Mouse (Mus musculus) heart, embryonic 11.5 days (tissue): ENCODE measurements around the gene Tmem213. TPM values are rescaled to one million over a fixed set of nuclear protein-coding genes. Genes with fewer than 3 reads are reported as not detected.

Experiments used
- ATAC-seq: fragments of 200-750 bp; cut with Nextera tagmentation; replicated peaks from 2 replicates; pipeline ENCODE4 v1.8.0; 2017; ENCODE audit warnings: moderate library complexity; ENCODE audit not compliant: insufficient number of reproducible peaks, low FRiP score, low TSS enrichment
- H3K27ac ChIP-seq: fragments of 300-500 bp; sonication (generic); 2 replicates; pipeline ENCODE4 v1.5.1; 2014; ENCODE audit warnings: mild to moderate bottlenecking, low read depth, low read length
- H3K27me3 ChIP-seq: fragments of 300-500 bp; sonication (generic); 2 replicates; pipeline ENCODE4 v1.6.1; 2014; ENCODE audit warnings: mild to moderate bottlenecking, low read length, mixed read lengths; ENCODE audit not compliant: control insufficient read depth, insufficient read depth
- H3K36me3 ChIP-seq: fragments of 300-500 bp; sonication (generic); 2 replicates; pipeline ENCODE4 v1.6.1; 2014; ENCODE audit warnings: mild to moderate bottlenecking, low read length, moderate library complexity, mixed read lengths; ENCODE audit not compliant: control insufficient read depth, insufficient read depth
- H3K4me1 ChIP-seq: fragments of 300-500 bp; sonication (generic); 2 replicates; pipeline ENCODE4 v1.6.1; 2014; ENCODE audit warnings: low read length; ENCODE audit not compliant: control insufficient read depth, insufficient read depth
- H3K4me2 ChIP-seq: fragments of 300-500 bp; sonication (generic); 2 replicates; pipeline ENCODE4 v1.6.1; 2014; ENCODE audit warnings: mild to moderate bottlenecking, moderate library complexity
- H3K4me3 ChIP-seq: fragments of 300-500 bp; sonication (generic); 2 replicates; pipeline ENCODE4 v1.5.1; 2014; ENCODE audit warnings: low read depth, low read length
- H3K9ac ChIP-seq: fragments of 300-500 bp; sonication (generic); 2 replicates; pipeline ENCODE4 v1.6.1; 2014; ENCODE audit warnings: mild to moderate bottlenecking, low read depth, low read length, moderate library complexity
- H3K9me3 ChIP-seq: fragments of 300-500 bp; sonication (generic); replicated peaks from 2 replicates; pipeline ENCODE4 v1.6.1; 2016; ENCODE audit warnings: low read length; ENCODE audit not compliant: control insufficient read depth
- WGBS: fragments of 180-500 bp; shearing (Covaris S2); extraction: QIAGEN DNeasy Blood & Tissue Kit; methylation state at CpG from one replicate; pipeline ENCODE4 v1.1.7; 2014; ENCODE audit not compliant: insufficient replicate concordance; 5-methylcytosine and 5-hydroxymethylcytosine counted together
- polyA plus RNA-seq: library from polyadenylated mRNA; unstranded; fragments of >200 nt; fragmentation: Nextera tagmentation; extraction: Ambion mirVana; gene quantifications from 2 replicates; pipeline ENCODE4 v1.2.1, GENCODE M21; 2014

Tmem213 gene
- polyA plus RNA-seq, 1 experiment from 2014 or later, result not detected

DNA sequence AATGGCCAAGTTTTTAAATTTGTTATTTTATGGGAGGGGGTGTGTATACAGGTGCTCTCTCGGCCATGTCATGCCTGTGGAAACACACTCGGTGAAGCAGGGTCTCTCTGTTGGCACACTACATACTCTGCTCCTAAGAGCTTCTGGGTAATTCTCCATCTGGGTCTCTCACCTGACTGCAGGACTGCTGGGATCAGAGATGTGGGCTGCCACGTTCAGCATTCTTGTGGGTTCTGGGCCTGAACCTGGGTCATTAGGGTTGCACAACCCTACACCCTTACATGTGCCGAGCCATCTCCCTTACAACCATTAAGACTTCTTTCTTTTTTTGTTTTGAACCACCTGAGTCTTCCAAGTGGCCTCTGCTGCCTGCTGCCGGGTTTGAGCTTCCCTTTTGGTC is 12.8 kb downstream of the Tmem213 start:
- WGBS, result 78% methylated on average over 5 of the region's 5 CpGs
- no peak for ATAC-seq
- peaks cover 9% of the 10 kb centered on the region; the same call in 1 of the 2 replicates for H3K4me1 ChIP-seq

DNA sequence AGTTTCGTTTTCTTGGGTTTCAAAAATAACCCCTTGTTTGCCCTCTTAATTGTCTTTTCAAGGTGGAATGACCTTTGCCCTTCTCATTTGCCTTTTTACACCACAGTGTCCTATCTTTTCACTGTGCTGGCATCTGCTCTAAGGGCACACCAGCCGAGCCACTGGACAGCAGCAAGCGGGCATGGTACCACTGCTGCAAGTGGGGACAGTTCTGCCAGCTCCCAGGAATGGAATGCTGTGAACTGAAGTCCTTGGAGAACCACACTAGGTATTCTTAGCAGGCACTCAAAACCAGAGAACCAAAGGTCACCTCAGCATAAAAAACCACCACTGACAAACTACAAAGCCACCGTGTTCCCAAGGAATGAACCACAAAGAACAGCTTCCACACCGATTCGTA is 13.7 kb downstream of the Tmem213 start:
- Histone ChIP-seq H3K4me2 (no peak overlapping the region), H3K27ac (no peak overlapping the region)

More for the DNA sequence above, 12.8 kb downstream of the Tmem213 start:
- Histone ChIP-seq H3K9ac (no peak overlapping the region), H3K36me3 (no peaks in the 10 kb centered on the region; the same call in 1 of the 2 replicates), H3K27ac (no peak overlapping the region), H3K4me3 (no peak overlapping the region), H3K27me3 (no peaks in the 10 kb centered on the region), H3K9me3 (no peaks in the 10 kb centered on the region), H3K4me2 (no peak overlapping the region)

DNA sequence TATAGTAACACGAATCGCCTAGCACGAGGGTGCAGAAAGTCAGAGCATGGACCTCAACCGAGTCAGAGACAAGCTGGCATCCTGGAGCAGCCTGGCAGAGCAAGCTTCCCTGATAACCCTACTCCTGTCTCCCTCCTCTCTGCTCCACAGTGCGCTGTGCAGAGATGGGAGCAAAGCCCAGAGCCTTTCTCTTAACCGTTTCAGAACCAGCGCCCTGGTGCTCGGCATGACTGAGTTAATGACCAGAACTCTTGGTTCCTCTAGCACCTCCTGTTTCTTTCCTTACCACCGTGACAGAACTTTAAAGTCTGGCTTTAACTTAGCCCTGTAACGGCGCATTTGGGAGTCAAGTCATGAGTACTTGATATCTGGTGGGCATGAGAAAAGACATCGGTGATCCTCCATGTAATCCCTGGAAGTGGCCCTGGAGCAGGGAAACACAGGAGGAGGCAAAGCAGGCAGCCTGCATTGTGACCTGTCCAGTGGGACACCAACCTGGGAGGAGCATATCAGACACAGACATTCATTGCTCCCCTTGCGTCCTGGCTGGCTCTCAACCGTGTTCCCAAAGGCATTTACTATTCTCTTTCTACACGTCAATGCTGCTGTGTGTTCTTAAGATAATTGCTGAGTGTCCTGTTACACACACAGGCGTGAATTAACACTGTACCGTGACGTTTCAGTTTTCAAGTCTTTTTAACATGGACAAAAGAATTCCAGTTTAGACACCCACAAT is 14.6 kb downstream of the Tmem213 start:
- no peak for ATAC-seq
- H3K27me3 ChIP-seq, result no peaks in the 10 kb centered on the region
- 74% methylated on average over 18 of the region's 18 CpGs for WGBS
- H3K4me2 ChIP-seq, result no peak overlapping the region
- no peaks in the 10 kb centered on the region for H3K9me3 ChIP-seq
- no peaks in the 10 kb centered on the region; the same call in 1 of the 2 replicates for H3K36me3 ChIP-seq
- no peak overlapping the region for H3K9ac ChIP-seq
- H3K4me1 ChIP-seq, result peaks cover 9% of the 10 kb centered on the region; the same call in 1 of the 2 replicates
- H3K27ac ChIP-seq, result no peak overlapping the region
- no peak overlapping the region for H3K4me3 ChIP-seq

More for the DNA sequence above, 13.7 kb downstream of the Tmem213 start:
- Histone ChIP-seq H3K9me3 (no peaks in the 10 kb centered on the region), H3K4me1 (peaks cover 9% of the 10 kb centered on the region; the same call in 1 of the 2 replicates), H3K4me3 (no peak overlapping the region), H3K36me3 (no peaks in the 10 kb centered on the region; the same call in 1 of the 2 replicates), H3K9ac (no peak overlapping the region), H3K27me3 (no peaks in the 10 kb centered on the region)
- 63% methylated on average over 6 of the region's 6 CpGs for WGBS
- ATAC-seq, result no peak

DNA sequence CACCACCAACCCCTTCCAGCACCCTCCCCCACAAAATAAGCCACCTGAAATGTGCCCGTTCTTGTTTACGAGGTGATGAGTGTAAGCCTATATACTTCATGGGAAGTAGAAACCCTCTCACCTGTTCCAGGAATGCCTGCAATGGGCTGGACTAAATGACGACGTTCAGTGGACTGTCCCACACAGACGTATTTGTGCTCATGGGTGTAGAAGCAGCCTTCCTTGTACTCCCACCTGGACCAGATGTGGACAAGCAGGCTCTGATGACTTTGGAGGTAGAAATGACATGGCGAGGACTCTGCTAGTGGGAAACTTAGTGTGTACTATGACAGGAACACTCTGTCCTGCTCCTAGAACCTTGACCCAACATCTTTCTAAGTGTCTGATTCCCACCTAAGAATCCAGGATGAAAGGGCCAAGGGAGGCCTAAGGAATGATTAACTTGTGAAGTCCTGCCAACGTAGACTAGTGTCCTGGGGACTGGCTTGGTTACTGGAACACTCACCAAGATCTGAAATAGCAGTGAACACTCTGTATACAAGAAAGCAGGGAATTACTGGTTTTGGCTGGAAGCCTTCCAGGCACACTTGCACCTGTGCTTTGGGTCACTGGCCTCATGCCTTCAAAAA is 15.3 kb downstream of the Tmem213 start, which contains the start of gene Atp6v0a4:
Gene Atp6v0a4, minus strand, starts transcription at position 380 of the 629 bp plus-strand sequence.
- Histone ChIP-seq H3K9ac (no peak within 1 kb of the TSS), H3K4me3 (no peak within 1 kb of the TSS), H3K4me2 (no peak within 1 kb of the TSS), H3K4me1 (peaks cover 9% of the 10 kb centered on the region; the same call in 1 of the 2 replicates), H3K36me3 (no peaks in the 10 kb centered on the region; the same call in 1 of the 2 replicates), H3K27me3 (no peaks in the 10 kb centered on the region), H3K27ac (no peak within 1 kb of the TSS), H3K9me3 (no peaks in the 10 kb centered on the region)
- ATAC-seq, result no peak
- WGBS, result 88% methylated on average over 7 of the region's 7 CpGs

DNA sequence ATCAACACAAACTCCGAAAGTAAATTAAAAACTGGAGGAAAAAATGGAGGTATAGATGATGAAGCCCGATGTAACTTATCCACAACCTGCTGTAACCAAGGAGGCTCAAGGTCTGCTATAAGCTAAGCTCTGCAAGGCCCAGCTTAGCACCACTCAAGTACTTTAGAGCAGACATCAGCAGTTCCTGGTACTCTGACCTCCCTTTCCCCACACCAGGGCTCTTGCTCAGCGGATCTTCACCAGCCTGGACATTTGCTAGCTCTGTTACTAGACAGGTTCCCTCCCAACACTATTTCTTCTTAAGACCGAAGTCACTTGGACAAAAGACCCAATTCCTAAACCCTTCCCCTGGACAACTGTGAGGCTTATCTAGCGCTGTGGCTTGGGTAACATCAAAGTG is 15.8 kb downstream of the Tmem213 start:
- no peaks in the 10 kb centered on the region for H3K27me3 ChIP-seq
- no peak overlapping the region for H3K9ac ChIP-seq
- ATAC-seq, result no peak
- WGBS, result 88% methylated on average over 5 of the region's 5 CpGs
- no peaks in the 10 kb centered on the region for H3K9me3 ChIP-seq
- H3K4me2 ChIP-seq, result no peak overlapping the region
- peaks cover 1% of the 10 kb centered on the region; the same call in 1 of the 2 replicates for H3K36me3 ChIP-seq
- no peak overlapping the region for H3K27ac ChIP-seq
- no peak overlapping the region for H3K4me3 ChIP-seq
- H3K4me1 ChIP-seq, result peaks cover 9% of the 10 kb centered on the region; the same call in 1 of the 2 replicates

DNA sequence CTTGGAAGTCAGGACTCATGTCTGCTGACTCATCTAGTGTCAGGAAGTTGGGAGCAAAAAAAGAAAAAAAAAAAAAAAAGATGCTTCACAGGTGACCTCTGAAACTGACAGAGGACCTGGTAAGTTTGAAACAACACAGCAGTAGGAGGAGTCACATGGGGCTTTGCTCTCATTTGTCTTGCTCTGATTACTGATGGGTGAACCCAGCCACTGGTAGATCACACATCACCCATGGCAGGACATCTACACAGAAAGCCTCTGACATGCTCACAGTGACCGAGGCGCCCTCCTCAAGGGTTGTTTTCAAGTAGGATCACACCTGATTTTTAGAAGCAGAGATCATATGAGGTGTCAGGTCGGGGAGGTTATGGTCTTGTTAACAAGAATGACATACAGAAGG is 16.4 kb downstream of the Tmem213 start:
- no peak overlapping the region for H3K27ac ChIP-seq
- H3K9ac ChIP-seq, result no peak overlapping the region
- ATAC-seq, result no peak
- H3K4me2 ChIP-seq, result no peak overlapping the region
- no peak overlapping the region for H3K4me3 ChIP-seq
- 84% methylated on average over 3 of the region's 3 CpGs for WGBS
- no peaks in the 10 kb centered on the region for H3K27me3 ChIP-seq
- peaks cover 9% of the 10 kb centered on the region; the same call in 1 of the 2 replicates for H3K4me1 ChIP-seq
- peaks cover 3% of the 10 kb centered on the region; the same call in 1 of the 2 replicates for H3K36me3 ChIP-seq
- H3K9me3 ChIP-seq, result no peaks in the 10 kb centered on the region

DNA sequence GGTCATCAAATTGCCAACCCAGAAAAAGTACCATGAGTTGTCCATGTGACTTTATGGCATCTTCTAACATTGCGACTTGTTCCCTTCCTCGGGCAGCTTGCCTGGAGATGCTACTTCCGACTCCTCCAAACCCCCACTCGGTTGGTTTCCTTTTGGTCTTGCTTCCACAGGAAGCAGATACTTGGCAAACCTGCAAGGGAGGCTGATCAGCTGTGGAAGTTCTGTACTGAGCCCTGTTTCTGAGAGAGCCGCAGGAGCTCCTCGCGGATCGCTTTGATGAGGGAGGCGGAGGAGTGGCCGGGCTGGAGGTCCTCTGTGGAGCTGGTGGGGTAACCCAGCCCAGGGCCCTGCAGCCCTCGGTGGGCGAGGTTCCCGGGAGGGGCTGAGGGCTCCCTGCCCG is 19.1 kb downstream of the Tmem213 start:
- Histone ChIP-seq H3K4me1 (peaks cover 7% of the 10 kb centered on the region; the same call in 1 of the 2 replicates), H3K27me3 (no peaks in the 10 kb centered on the region), H3K9ac (no peak overlapping the region), H3K27ac (no peak overlapping the region), H3K4me2 (no peak overlapping the region), H3K4me3 (no peak overlapping the region), H3K36me3 (peaks cover 3% of the 10 kb centered on the region; the same call in 1 of the 2 replicates), H3K9me3 (no peaks in the 10 kb centered on the region)
- no peak for ATAC-seq
- 78% methylated on average over 14 of the region's 14 CpGs for WGBS

DNA sequence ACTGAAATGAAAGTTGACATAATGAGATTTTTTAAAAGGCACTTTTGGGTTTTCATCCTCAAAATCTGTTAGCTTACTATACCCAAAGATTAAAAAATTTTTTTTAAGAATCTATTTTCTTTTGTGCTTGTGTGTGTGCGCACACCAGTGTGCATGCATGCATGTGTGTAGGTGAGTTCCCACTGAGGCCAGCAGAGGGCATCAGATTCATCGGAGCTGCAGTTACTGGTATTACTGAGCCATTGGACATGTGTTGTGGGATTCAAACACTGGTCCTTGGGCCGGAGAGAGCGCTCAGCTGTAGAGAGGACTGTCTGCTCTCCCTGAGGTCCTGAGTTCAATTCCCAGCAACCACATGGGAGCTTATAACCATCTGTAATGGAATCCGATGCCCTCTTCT is 20.8 kb downstream of the Tmem213 start:
- no peak for ATAC-seq
- H3K27me3 ChIP-seq, result no peaks in the 10 kb centered on the region
- no peak overlapping the region for H3K27ac ChIP-seq
- H3K4me1 ChIP-seq, result 0 out of 2 replicates have a peak, but pooled peaks cover 2% of the 10 kb centered on the region
- no peak overlapping the region for H3K4me3 ChIP-seq
- H3K36me3 ChIP-seq, result peaks cover 3% of the 10 kb centered on the region; the same call in 1 of the 2 replicates
- H3K9ac ChIP-seq, result no peak overlapping the region
- no peaks in the 10 kb centered on the region for H3K9me3 ChIP-seq
- no peak overlapping the region for H3K4me2 ChIP-seq
- 94% methylated on average over 5 of the region's 5 CpGs for WGBS
